Mouse (Mus musculus): ENCODE measurements at regions not wholly inside any gene's neighbourhood (a gene's known extent, or its start where the extent isn't known, plus 50 kb on each side); places are given as distances from the start of the nearest gene placed in this dataset.

GRCm38 (mm10) chr5:75835556-75835961 is 142.7 kb downstream of the Kdr start:
- 58% methylated on average over 20 of the region's 20 CpGs for WGBS
- H3K4me3 ChIP-seq (ENCODE audit: low read depth, low read length), result no peak overlapping the region

GRCm38 (mm10) chr5:75834766-75835555 is 143.3 kb downstream of the Kdr start:
- 59% methylated on average over 17 of the region's 17 CpGs for WGBS
- Histone ChIP-seq H3K27ac (ENCODE audit: low read depth, low read length) (peak overlapping the region; percentile 10; the same call in 1 of the 2 replicates), H3K4me1 (ENCODE audit: control insufficient read depth, insufficient read depth, low read length) (no peaks in the 10 kb centered on the region), H3K36me3 (ENCODE audit: control insufficient read depth, insufficient read depth, low read length) (no peaks in the 10 kb centered on the region), H3K4me2 (ENCODE audit: low read depth, low read length) (no peak overlapping the region), H3K9ac (replicated peaks; ENCODE audit: low read depth, low read length) (no peak overlapping the region), H3K4me3 (ENCODE audit: low read depth, low read length) (no peak overlapping the region), H3K9me3 (ENCODE audit: control insufficient read depth, low read length) (no peaks in the 10 kb centered on the region), H3K27me3 (ENCODE audit: control insufficient read depth, insufficient read depth, low read length) (no peaks in the 10 kb centered on the region)
- no peak for ATAC-seq (ENCODE audit: low read depth)

More at GRCm38 (mm10) chr5:75835556-75835961, 142.7 kb downstream of the Kdr start:
- H3K9ac ChIP-seq (replicated peaks; ENCODE audit: low read depth, low read length), result no peak overlapping the region
- no peaks in the 10 kb centered on the region for H3K27me3 ChIP-seq (ENCODE audit: control insufficient read depth, insufficient read depth, low read length)
- no peaks in the 10 kb centered on the region for H3K4me1 ChIP-seq (ENCODE audit: control insufficient read depth, insufficient read depth, low read length)
- ATAC-seq (ENCODE audit: low read depth), result peak; percentile 56; the same call in 1 of the 2 replicates
- no peaks in the 10 kb centered on the region for H3K36me3 ChIP-seq (ENCODE audit: control insufficient read depth, insufficient read depth, low read length)
- H3K9me3 ChIP-seq (ENCODE audit: control insufficient read depth, low read length), result no peaks in the 10 kb centered on the region
- no peak overlapping the region for H3K4me2 ChIP-seq (ENCODE audit: low read depth, low read length)
- peak overlapping the region; percentile 10; the same call in 1 of the 2 replicates for H3K27ac ChIP-seq (ENCODE audit: low read depth, low read length)

DNA sequence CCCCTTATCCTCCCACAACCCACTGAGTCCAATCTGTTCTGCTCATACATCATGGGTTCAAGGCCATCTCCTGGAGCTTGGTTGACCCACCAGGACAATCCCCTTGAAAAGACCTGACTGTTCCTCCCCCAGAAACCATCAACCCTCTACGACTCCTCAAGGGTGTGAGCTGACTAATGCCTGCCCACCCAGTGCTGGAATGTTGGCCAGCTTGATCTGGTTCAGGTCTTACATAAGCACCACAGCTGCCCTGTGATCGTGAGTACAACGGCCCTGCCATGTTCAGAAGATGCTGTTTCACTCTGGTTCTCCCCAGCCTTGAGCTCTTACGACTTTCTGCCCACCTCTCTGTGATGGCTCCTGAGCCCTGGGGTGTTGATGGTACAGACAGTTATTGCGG is 145.9 kb downstream of the Kdr start:
- H3K36me3 ChIP-seq (ENCODE audit: control insufficient read depth, insufficient read depth, low read length), result no peaks in the 10 kb centered on the region
- ATAC-seq (ENCODE audit: low read depth), result no peak
- no peak overlapping the region for H3K4me2 ChIP-seq (ENCODE audit: low read depth, low read length)
- H3K9me3 ChIP-seq (ENCODE audit: control insufficient read depth, low read length), result no peaks in the 10 kb centered on the region
- no peak overlapping the region for H3K4me3 ChIP-seq (ENCODE audit: low read depth, low read length)
- 91% methylated on average over 5 of the region's 5 CpGs for WGBS
- H3K4me1 ChIP-seq (ENCODE audit: control insufficient read depth, insufficient read depth, low read length), result no peaks in the 10 kb centered on the region
- no peaks in the 10 kb centered on the region for H3K27me3 ChIP-seq (ENCODE audit: control insufficient read depth, insufficient read depth, low read length)
- H3K9ac ChIP-seq (replicated peaks; ENCODE audit: low read depth, low read length), result no peak overlapping the region
- no peak overlapping the region for H3K27ac ChIP-seq (ENCODE audit: low read depth, low read length)

DNA sequence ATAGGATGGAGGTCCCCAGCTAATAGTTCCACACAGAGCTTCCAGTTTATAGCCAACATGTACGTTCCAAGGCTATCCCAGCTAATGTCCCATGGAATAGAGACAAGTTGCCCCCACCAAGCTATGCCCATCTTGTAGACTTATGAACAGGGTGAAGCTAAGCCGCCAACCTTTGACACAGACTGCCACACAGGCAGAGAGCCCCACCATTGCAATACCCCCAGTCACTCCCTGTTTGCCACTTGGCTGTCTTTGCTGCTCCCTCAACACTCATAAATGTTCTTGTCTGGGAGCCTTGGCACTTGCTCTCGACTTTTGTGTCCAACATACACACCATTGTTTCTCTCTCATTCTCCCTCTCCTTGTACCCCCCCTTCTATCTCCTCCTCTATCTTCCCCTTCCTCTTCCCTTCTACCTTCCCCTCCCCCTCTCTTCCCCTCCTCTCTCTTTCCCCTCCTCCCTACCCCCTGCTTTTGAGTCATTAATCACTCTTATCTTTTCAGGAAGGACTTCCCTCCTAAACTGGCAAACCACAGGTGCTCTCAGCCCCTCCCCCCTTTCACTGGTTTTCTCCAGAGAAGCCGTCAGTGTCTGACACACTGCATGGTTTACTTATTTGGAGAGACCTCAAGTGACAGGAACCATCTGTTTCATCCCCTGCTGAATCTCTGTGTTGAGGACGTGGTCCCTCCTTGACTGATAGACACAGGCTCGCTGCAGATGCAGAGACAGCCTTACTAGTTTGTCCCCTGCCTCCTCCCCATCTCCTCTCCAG is 148.2 kb downstream of the Kdr start:
- Histone ChIP-seq H3K9ac (replicated peaks; ENCODE audit: low read depth, low read length) (no peak overlapping the region), H3K27ac (ENCODE audit: low read depth, low read length) (no peak overlapping the region), H3K4me2 (ENCODE audit: low read depth, low read length) (no peak overlapping the region), H3K27me3 (ENCODE audit: control insufficient read depth, insufficient read depth, low read length) (no peaks in the 10 kb centered on the region), H3K4me3 (ENCODE audit: low read depth, low read length) (no peak overlapping the region), H3K36me3 (ENCODE audit: control insufficient read depth, insufficient read depth, low read length) (no peaks in the 10 kb centered on the region), H3K9me3 (ENCODE audit: control insufficient read depth, low read length) (no peaks in the 10 kb centered on the region), H3K4me1 (ENCODE audit: control insufficient read depth, insufficient read depth, low read length) (no peaks in the 10 kb centered on the region)
- 46% methylated on average over 6 of the region's 6 CpGs for WGBS
- no peak for ATAC-seq (ENCODE audit: low read depth)

- Histone ChIP-seq H3K9ac (replicated peaks; ENCODE audit: low read depth, low read length) (no peak overlapping the region), H3K27ac (ENCODE audit: low read depth, low read length) (no peak overlapping the region), H3K9me3 (ENCODE audit: control insufficient read depth, low read length) (no peaks in the 10 kb centered on the region), H3K4me3 (ENCODE audit: low read depth, low read length) (no peak overlapping the region), H3K4me2 (ENCODE audit: low read depth, low read length) (no peak overlapping the region), H3K4me1 (ENCODE audit: control insufficient read depth, insufficient read depth, low read length) (no peaks in the 10 kb centered on the region), H3K27me3 (ENCODE audit: control insufficient read depth, insufficient read depth, low read length) (no peaks in the 10 kb centered on the region), H3K36me3 (ENCODE audit: control insufficient read depth, insufficient read depth, low read length) (no peaks in the 10 kb centered on the region)
- no peak for ATAC-seq (ENCODE audit: low read depth)
- WGBS, result 92% methylated on average over 5 of the region's 5 CpGs
Measured at GRCm38 (mm10) chr5:75828332-75828731, 149.9 kb downstream of the Kdr start.

- Histone ChIP-seq H3K4me3 (ENCODE audit: low read depth, low read length) (no peak overlapping the region), H3K9me3 (ENCODE audit: control insufficient read depth, low read length) (no peaks in the 10 kb centered on the region), H3K27ac (ENCODE audit: low read depth, low read length) (no peak overlapping the region), H3K27me3 (ENCODE audit: control insufficient read depth, insufficient read depth, low read length) (no peaks in the 10 kb centered on the region), H3K4me1 (ENCODE audit: control insufficient read depth, insufficient read depth, low read length) (no peaks in the 10 kb centered on the region), H3K4me2 (ENCODE audit: low read depth, low read length) (no peak overlapping the region), H3K9ac (replicated peaks; ENCODE audit: low read depth, low read length) (no peak overlapping the region), H3K36me3 (ENCODE audit: control insufficient read depth, insufficient read depth, low read length) (no peaks in the 10 kb centered on the region)
- 81% methylated on average over 10 of the region's 10 CpGs for WGBS
- ATAC-seq (ENCODE audit: low read depth), result no peak
Measured at GRCm38 (mm10) chr5:75826283-75827098, 151.8 kb downstream of the Kdr start.

- no peaks in the 10 kb centered on the region for H3K4me1 ChIP-seq (ENCODE audit: control insufficient read depth, insufficient read depth, low read length)
- H3K4me3 ChIP-seq (ENCODE audit: low read depth, low read length), result no peak overlapping the region
- H3K4me2 ChIP-seq (ENCODE audit: low read depth, low read length), result no peak overlapping the region
- no peaks in the 10 kb centered on the region for H3K9me3 ChIP-seq (ENCODE audit: control insufficient read depth, low read length)
- no peak overlapping the region for H3K9ac ChIP-seq (replicated peaks; ENCODE audit: low read depth, low read length)
- H3K36me3 ChIP-seq (ENCODE audit: control insufficient read depth, insufficient read depth, low read length), result no peaks in the 10 kb centered on the region
- 55% methylated on average over 5 of the region's 5 CpGs for WGBS
- peak; percentile 69; the same call in 1 of the 2 replicates for ATAC-seq (ENCODE audit: low read depth)
- no peak overlapping the region for H3K27ac ChIP-seq (ENCODE audit: low read depth, low read length)
- no peaks in the 10 kb centered on the region for H3K27me3 ChIP-seq (ENCODE audit: control insufficient read depth, insufficient read depth, low read length)
Measured at GRCm38 (mm10) chr5:75825576-75825975, 152.7 kb downstream of the Kdr start.

- ATAC-seq (ENCODE audit: low read depth), result no peak
- 91% methylated on average over 4 of the region's 4 CpGs for WGBS
Measured at GRCm38 (mm10) chr5:75824660-75825059, 153.6 kb downstream of the Kdr start.

More at GRCm38 (mm10) chr5:75824660-75825059, 153.6 kb downstream of the Kdr start:
- Histone ChIP-seq H3K9me3 (ENCODE audit: control insufficient read depth, low read length) (no peaks in the 10 kb centered on the region), H3K9ac (replicated peaks; ENCODE audit: low read depth, low read length) (no peak overlapping the region), H3K36me3 (ENCODE audit: control insufficient read depth, insufficient read depth, low read length) (no peaks in the 10 kb centered on the region), H3K4me2 (ENCODE audit: low read depth, low read length) (no peak overlapping the region), H3K4me1 (ENCODE audit: control insufficient read depth, insufficient read depth, low read length) (no peaks in the 10 kb centered on the region), H3K27me3 (ENCODE audit: control insufficient read depth, insufficient read depth, low read length) (no peaks in the 10 kb centered on the region), H3K27ac (ENCODE audit: low read depth, low read length) (no peak overlapping the region), H3K4me3 (ENCODE audit: low read depth, low read length) (no peak overlapping the region)
